Mouse (Mus musculus): ENCODE results near the gene Gpn1. TPM values are rescaled to one million over a fixed set of nuclear protein-coding genes. Genes with fewer than 3 reads are reported as not detected.
"Not testable (repeated sequence)": the region's sequence is repeated elsewhere in the genome, so short reads cannot be mapped to it uniquely, and the experiment has no call there.

Gpn1 gene
- polyA plus RNA-seq, 1 experiment from 2014 or later, result 52.7 TPM

GRCm38 (mm10) chr5:31526354-31527116, 32.0 kb downstream of the Gpn1 start, which contains the start of gene Slc4a1ap:
TSS of gene Slc4a1ap (plus strand) at chr5:31526995.
- peaks cover 10% of the 10 kb centered on the region; the same call in 1 of the 2 replicates for H3K4me1 ChIP-seq (ENCODE audit: control insufficient read depth, insufficient read depth, low read length)
- peak within 1 kb of the TSS; percentile 74 for H3K27ac ChIP-seq (ENCODE audit: low read depth, low read length)
- no peaks in the 10 kb centered on the region for H3K27me3 ChIP-seq (ENCODE audit: control insufficient read depth, insufficient read depth, low read length)
- WGBS (ENCODE audit: insufficient replicate concordance), result under 1% methylated on average over 28 of the region's 28 CpGs
- no peaks in the 10 kb centered on the region for H3K9me3 ChIP-seq (replicated peaks; ENCODE audit: control insufficient read depth, low read length)
- H3K4me3 ChIP-seq (ENCODE audit: low read depth, low read length), result peak within 1 kb of the TSS; percentile 99
- ATAC-seq (replicated peaks; ENCODE audit: insufficient number of reproducible peaks, low FRiP score, low TSS enrichment), result peak; percentile 68
- peak within 1 kb of the TSS; percentile 99 for H3K4me2 ChIP-seq
- H3K36me3 ChIP-seq (ENCODE audit: control insufficient read depth, insufficient read depth, low read length), result peaks cover 16% of the 10 kb centered on the region
- H3K9ac ChIP-seq (ENCODE audit: low read depth, low read length), result peak within 1 kb of the TSS; percentile 91

- 0 out of 2 replicates have a peak, but pooled peaks have one; percentile 31 for ATAC-seq (replicated peaks; ENCODE audit: insufficient number of reproducible peaks, low FRiP score, low TSS enrichment)
- Histone ChIP-seq H3K9ac (ENCODE audit: low read depth, low read length) (peak overlapping the region; percentile 91), H3K27ac (ENCODE audit: low read depth, low read length) (no peak overlapping the region; the same call in 1 of the 2 replicates), H3K4me1 (ENCODE audit: control insufficient read depth, insufficient read depth, low read length) (peaks cover 10% of the 10 kb centered on the region; the same call in 1 of the 2 replicates), H3K36me3 (ENCODE audit: control insufficient read depth, insufficient read depth, low read length) (peaks cover 17% of the 10 kb centered on the region), H3K27me3 (ENCODE audit: control insufficient read depth, insufficient read depth, low read length) (no peaks in the 10 kb centered on the region), H3K4me2 (peak overlapping the region; percentile 99), H3K4me3 (ENCODE audit: low read depth, low read length) (peak overlapping the region; percentile 99), H3K9me3 (replicated peaks; ENCODE audit: control insufficient read depth, low read length) (no peaks in the 10 kb centered on the region)
- WGBS (ENCODE audit: insufficient replicate concordance), result 3% methylated on average over 40 of the region's 40 CpGs
Measured at GRCm38 (mm10) chr5:31527117-31527680, 32.7 kb downstream of the Gpn1 start.

- 70% methylated on average over 11 of the region's 11 CpGs for WGBS (ENCODE audit: insufficient replicate concordance)
- Histone ChIP-seq H3K4me1 (ENCODE audit: control insufficient read depth, insufficient read depth, low read length) (peaks cover 10% of the 10 kb centered on the region; the same call in 1 of the 2 replicates), H3K9ac (ENCODE audit: low read depth, low read length) (peak within 1 kb of the TSS; percentile 91), H3K36me3 (ENCODE audit: control insufficient read depth, insufficient read depth, low read length) (peaks cover 13% of the 10 kb centered on the region), H3K4me3 (ENCODE audit: low read depth, low read length) (peak within 1 kb of the TSS; percentile 99), H3K27ac (ENCODE audit: low read depth, low read length) (peak within 1 kb of the TSS; percentile 74), H3K4me2 (peak within 1 kb of the TSS; percentile 99)
- not testable (repeated sequence) for ATAC-seq (replicated peaks; ENCODE audit: insufficient number of reproducible peaks, low FRiP score, low TSS enrichment); H3K27me3 ChIP-seq (ENCODE audit: control insufficient read depth, insufficient read depth, low read length); H3K9me3 ChIP-seq (replicated peaks; ENCODE audit: control insufficient read depth, low read length)
Measured at GRCm38 (mm10) chr5:31527707-31528106, 33.2 kb downstream of the Gpn1 start, which contains the start of gene Supt7l. TSS of gene Supt7l (minus strand) at chr5:31527807.

- no peaks in the 10 kb centered on the region for H3K27me3 ChIP-seq (ENCODE audit: control insufficient read depth, insufficient read depth, low read length)
- no peak overlapping the region for H3K4me2 ChIP-seq
- no peaks in the 10 kb centered on the region for H3K9me3 ChIP-seq (replicated peaks; ENCODE audit: control insufficient read depth, low read length)
- H3K9ac ChIP-seq (ENCODE audit: low read depth, low read length), result no peak overlapping the region
- 60% methylated on average over 2 of the region's 2 CpGs for WGBS (ENCODE audit: insufficient replicate concordance)
- no peak for ATAC-seq (replicated peaks; ENCODE audit: insufficient number of reproducible peaks, low FRiP score, low TSS enrichment)
- H3K27ac ChIP-seq (ENCODE audit: low read depth, low read length), result no peak overlapping the region
- H3K4me1 ChIP-seq (ENCODE audit: control insufficient read depth, insufficient read depth, low read length), result peaks cover 10% of the 10 kb centered on the region; the same call in 1 of the 2 replicates
- peaks cover 14% of the 10 kb centered on the region for H3K36me3 ChIP-seq (ENCODE audit: control insufficient read depth, insufficient read depth, low read length)
- H3K4me3 ChIP-seq (ENCODE audit: low read depth, low read length), result no peak overlapping the region
Measured at GRCm38 (mm10) chr5:31528560-31528959, 34.0 kb downstream of the Gpn1 start.

GRCm38 (mm10) chr5:31535228-31535627, 40.7 kb downstream of the Gpn1 start:
- peaks cover 24% of the 10 kb centered on the region for H3K36me3 ChIP-seq (ENCODE audit: control insufficient read depth, insufficient read depth, low read length)
- ATAC-seq (replicated peaks; ENCODE audit: insufficient number of reproducible peaks, low FRiP score, low TSS enrichment), result no peak
- no peaks in the 10 kb centered on the region for H3K4me1 ChIP-seq (ENCODE audit: control insufficient read depth, insufficient read depth, low read length)
- H3K27me3 ChIP-seq (ENCODE audit: control insufficient read depth, insufficient read depth, low read length), result no peaks in the 10 kb centered on the region
- H3K9me3 ChIP-seq (replicated peaks; ENCODE audit: control insufficient read depth, low read length), result no peaks in the 10 kb centered on the region
- no peak overlapping the region for H3K27ac ChIP-seq (ENCODE audit: low read depth, low read length)
- 88% methylated on average over 2 of the region's 2 CpGs for WGBS (ENCODE audit: insufficient replicate concordance)
- no peak overlapping the region for H3K4me2 ChIP-seq
- H3K9ac ChIP-seq (ENCODE audit: low read depth, low read length), result no peak overlapping the region
- no peak overlapping the region for H3K4me3 ChIP-seq (ENCODE audit: low read depth, low read length)

- WGBS (ENCODE audit: insufficient replicate concordance), result 56% methylated on average over 1 of the region's 1 CpGs
- no peak for ATAC-seq (replicated peaks; ENCODE audit: insufficient number of reproducible peaks, low FRiP score, low TSS enrichment)
- no peak overlapping the region for H3K4me2 ChIP-seq
- peaks cover 8% of the 10 kb centered on the region for H3K36me3 ChIP-seq (ENCODE audit: control insufficient read depth, insufficient read depth, low read length)
- no peak overlapping the region for H3K9ac ChIP-seq (ENCODE audit: low read depth, low read length)
- no peaks in the 10 kb centered on the region for H3K9me3 ChIP-seq (replicated peaks; ENCODE audit: control insufficient read depth, low read length)
- H3K4me3 ChIP-seq (ENCODE audit: low read depth, low read length), result no peak overlapping the region
- no peaks in the 10 kb centered on the region for H3K27me3 ChIP-seq (ENCODE audit: control insufficient read depth, insufficient read depth, low read length)
- H3K27ac ChIP-seq (ENCODE audit: low read depth, low read length), result no peak overlapping the region
- peaks cover 4% of the 10 kb centered on the region for H3K4me1 ChIP-seq (ENCODE audit: control insufficient read depth, insufficient read depth, low read length)
Measured at GRCm38 (mm10) chr5:31559401-31559800, 64.9 kb downstream of the Gpn1 start.

GRCm38 (mm10) chr5:31560352-31560751, 65.8 kb downstream of the Gpn1 start:
- no peak overlapping the region for H3K27ac ChIP-seq (ENCODE audit: low read depth, low read length)
- H3K36me3 ChIP-seq (ENCODE audit: control insufficient read depth, insufficient read depth, low read length), result peaks cover 8% of the 10 kb centered on the region
- H3K9ac ChIP-seq (ENCODE audit: low read depth, low read length), result no peak overlapping the region
- H3K4me2 ChIP-seq, result no peak overlapping the region
- WGBS (ENCODE audit: insufficient replicate concordance), result 93% methylated on average over 2 of the region's 2 CpGs
- H3K27me3 ChIP-seq (ENCODE audit: control insufficient read depth, insufficient read depth, low read length), result no peaks in the 10 kb centered on the region
- ATAC-seq (replicated peaks; ENCODE audit: insufficient number of reproducible peaks, low FRiP score, low TSS enrichment), result no peak
- no peaks in the 10 kb centered on the region for H3K9me3 ChIP-seq (replicated peaks; ENCODE audit: control insufficient read depth, low read length)
- no peak overlapping the region for H3K4me3 ChIP-seq (ENCODE audit: low read depth, low read length)
- peaks cover 10% of the 10 kb centered on the region for H3K4me1 ChIP-seq (ENCODE audit: control insufficient read depth, insufficient read depth, low read length)

GRCm38 (mm10) chr5:31562036-31562666, 67.6 kb downstream of the Gpn1 start:
- Histone ChIP-seq H3K36me3 (ENCODE audit: control insufficient read depth, insufficient read depth, low read length) (peaks cover under 1% of the 10 kb centered on the region), H3K9me3 (replicated peaks; ENCODE audit: control insufficient read depth, low read length) (no peaks in the 10 kb centered on the region), H3K4me1 (ENCODE audit: control insufficient read depth, insufficient read depth, low read length) (peaks cover 11% of the 10 kb centered on the region), H3K4me2 (no peak overlapping the region), H3K9ac (ENCODE audit: low read depth, low read length) (no peak overlapping the region), H3K27ac (ENCODE audit: low read depth, low read length) (no peak overlapping the region), H3K4me3 (ENCODE audit: low read depth, low read length) (no peak overlapping the region), H3K27me3 (ENCODE audit: control insufficient read depth, insufficient read depth, low read length) (no peaks in the 10 kb centered on the region)
- no peak for ATAC-seq (replicated peaks; ENCODE audit: insufficient number of reproducible peaks, low FRiP score, low TSS enrichment)
- 77% methylated on average over 7 of the region's 7 CpGs for WGBS (ENCODE audit: insufficient replicate concordance)

All from heart, embryonic 11.5 days (tissue).